Mouse (Mus musculus) liver, adult 2 months (tissue): Measurements from ENCODE around the gene Nbea. TPM values are rescaled to one million over a fixed set of nuclear protein-coding genes. Genes with fewer than 3 reads are reported as not detected.

ENCODE experiments used
- DNase-seq: peaks from one replicate; pipeline ENCODE4 v3.0.0-alpha.2; 2011; ENCODE audit warnings: low read depth, low spot score; ENCODE audit errors: extremely low read depth
- H3K27ac ChIP-seq: fragments of 200-500 bp; replicated peaks from 2 replicates; pipeline ENCODE4 v1.5.1; 2012; ENCODE audit warnings: low read depth, mild to moderate bottlenecking, control low read depth, inconsistent platforms, low read length; ENCODE audit not compliant: insufficient read depth
- H3K27me3 ChIP-seq: fragments of 200-500 bp; 2 replicates; pipeline ENCODE4 v1.6.1; 2012; ENCODE audit warnings: mild to moderate bottlenecking, moderate library complexity, low read length, inconsistent platforms; ENCODE audit not compliant: control insufficient read depth, insufficient read depth
- H3K36me3 ChIP-seq: fragments of 200-500 bp; 2 replicates; pipeline ENCODE4 v1.6.1; 2012; ENCODE audit warnings: low read length, inconsistent platforms; ENCODE audit not compliant: control insufficient read depth, insufficient read depth
- H3K4me1 ChIP-seq: fragments of 200-500 bp; 2 replicates; pipeline ENCODE4 v1.6.1; 2011; ENCODE audit warnings: low read length; ENCODE audit not compliant: control insufficient read depth, insufficient read depth
- H3K4me3 ChIP-seq: fragments of 200-500 bp; 2 replicates; pipeline ENCODE4 v1.5.1; 2011; ENCODE audit warnings: low read depth, mild to moderate bottlenecking, control low read depth, low read length, moderate library complexity; ENCODE audit not compliant: insufficient read depth
- H3K79me2 ChIP-seq: fragments of 200-500 bp; 2 replicates; pipeline ENCODE4 v1.6.1; 2012; ENCODE audit warnings: inconsistent platforms, mild to moderate bottlenecking, low read length, moderate library complexity; ENCODE audit not compliant: control insufficient read depth, insufficient read depth
- H3K9ac ChIP-seq: fragments of 200-500 bp; 2 replicates; pipeline ENCODE4 v1.6.1; 2012; ENCODE audit warnings: low read depth, mild to moderate bottlenecking, control low read depth, inconsistent platforms, low read length
- CTCF ChIP-seq: fragments of 200-500 bp; IDR thresholded peaks from 2 replicates; pipeline ENCODE4 v1.5.1; 2011; ENCODE audit warnings: low read depth, low read length, control low read depth
- POLR2A ChIP-seq: fragments of 200-500 bp; IDR thresholded peaks from 2 replicates; pipeline ENCODE4 v1.6.1; 2011; ENCODE audit warnings: low read length, control low read depth; ENCODE audit not compliant: insufficient read depth; ENCODE audit errors: extremely low read depth
- WGBS: fragments of 180-500 bp; shearing (Covaris S2); methylation state at CpG from one replicate; pipeline ENCODE4 v1.1.7; 2018; 5-methylcytosine and 5-hydroxymethylcytosine counted together
- polyA plus RNA-seq: library from polyadenylated mRNA; depleted of rRNA; stranded (reverse); fragments of >200 nt; gene quantifications from 2 replicates; pipeline ENCODE4 v1.2.3, GENCODE M21; 2012
- total RNA-seq: library from RNA; depleted of rRNA; stranded (reverse); fragments of >200 nt; gene quantifications from 2 replicates; pipeline ENCODE4 v1.2.3, GENCODE M21; 2014

The Nbea gene
- total and polyA plus RNA-seq, 2 experiments, result 0.38 to 1.9 TPM

DNA sequence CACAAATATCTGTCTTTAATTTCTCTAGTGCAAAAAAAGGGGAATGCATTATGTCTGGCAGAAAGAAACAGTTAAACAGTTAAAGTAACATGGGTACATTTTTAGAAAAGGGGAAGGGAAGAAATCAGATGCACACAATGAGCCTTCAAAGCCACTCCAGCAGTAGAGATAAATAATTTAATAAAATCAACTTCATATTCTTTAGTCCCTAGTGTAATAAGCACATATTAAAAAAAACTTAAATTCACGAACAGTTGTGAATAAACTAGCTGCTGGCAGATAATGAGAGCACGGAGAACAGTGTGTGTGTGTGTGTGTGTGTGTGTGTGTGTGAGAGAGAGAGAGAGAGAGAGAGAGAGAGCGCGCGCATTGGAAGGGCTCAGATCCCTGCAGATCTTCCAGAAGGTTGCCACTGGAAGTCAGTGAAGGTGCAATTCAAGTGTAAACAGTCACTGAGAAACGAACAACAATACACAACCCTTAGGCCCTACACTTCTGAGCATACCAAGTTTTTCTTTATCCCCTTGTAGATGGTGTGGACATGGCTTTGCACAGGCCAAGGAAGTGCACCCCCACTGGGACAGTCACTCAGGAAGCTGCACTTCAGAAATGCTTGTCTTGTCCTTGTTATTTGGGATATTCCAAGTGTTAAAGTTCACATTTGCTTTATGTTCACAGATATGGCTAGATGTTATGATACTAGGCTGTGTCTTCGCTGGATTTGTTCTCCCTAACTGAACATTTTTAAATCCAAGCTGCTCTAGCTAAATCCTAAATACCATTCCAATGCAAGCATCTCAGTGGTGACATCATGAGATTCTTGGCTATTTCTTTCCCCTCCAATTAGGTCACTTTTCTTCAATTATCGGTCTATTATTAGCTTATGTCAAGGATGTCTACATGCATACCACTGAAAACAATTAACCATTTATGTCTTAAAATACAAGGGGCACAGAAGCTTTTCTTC is 404.5 kb downstream of the Nbea start:
- Histone ChIP-seq H3K4me1 (peaks cover 3% of the 10 kb centered on the region), H3K27me3 (peaks cover 13% of the 10 kb centered on the region)

DNA sequence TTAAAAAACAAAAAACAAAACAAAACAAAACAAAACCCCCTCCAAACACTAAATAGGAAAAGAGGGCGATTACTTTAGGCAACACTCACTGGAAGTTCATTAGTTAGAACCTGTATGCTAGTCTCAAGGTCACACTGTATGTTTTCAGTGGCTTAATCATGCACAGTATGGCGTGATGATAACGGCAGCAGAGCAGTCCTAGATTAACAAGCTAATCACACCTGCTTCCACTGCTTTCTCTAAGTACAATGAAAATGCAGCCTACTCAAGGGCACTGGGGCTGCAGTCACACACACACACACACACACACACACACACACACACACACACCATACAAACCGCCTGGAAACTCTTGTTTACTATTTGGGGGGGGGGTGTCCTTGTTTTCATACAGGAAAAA is 406.0 kb downstream of the Nbea start:
- Histone ChIP-seq H3K4me1 (no peaks in the 10 kb centered on the region), H3K27me3 (peaks cover 6% of the 10 kb centered on the region; the same call in 1 of the 2 replicates), H3K4me3 (no peak overlapping the region), H3K9ac (no peak overlapping the region), H3K27ac (no peak overlapping the region), H3K36me3 (no peaks in the 10 kb centered on the region), H3K79me2 (no peaks in the 10 kb centered on the region)
- 82% methylated on average over 4 of the region's 4 CpGs for WGBS
- no peak for TF ChIP-seq CTCF
- no peak for TF ChIP-seq POLR2A
- DNase-seq, result no peak

More for the DNA sequence above, 404.5 kb downstream of the Nbea start:
- Histone ChIP-seq H3K27ac (no peak overlapping the region), H3K9ac (no peak overlapping the region), H3K36me3 (no peaks in the 10 kb centered on the region), H3K79me2 (no peaks in the 10 kb centered on the region), H3K4me3 (no peak overlapping the region)
- DNase-seq, result no peak
- WGBS, result 69% methylated on average over 8 of the region's 8 CpGs
- TF ChIP-seq CTCF, result no peak
- no peak for TF ChIP-seq POLR2A

DNA sequence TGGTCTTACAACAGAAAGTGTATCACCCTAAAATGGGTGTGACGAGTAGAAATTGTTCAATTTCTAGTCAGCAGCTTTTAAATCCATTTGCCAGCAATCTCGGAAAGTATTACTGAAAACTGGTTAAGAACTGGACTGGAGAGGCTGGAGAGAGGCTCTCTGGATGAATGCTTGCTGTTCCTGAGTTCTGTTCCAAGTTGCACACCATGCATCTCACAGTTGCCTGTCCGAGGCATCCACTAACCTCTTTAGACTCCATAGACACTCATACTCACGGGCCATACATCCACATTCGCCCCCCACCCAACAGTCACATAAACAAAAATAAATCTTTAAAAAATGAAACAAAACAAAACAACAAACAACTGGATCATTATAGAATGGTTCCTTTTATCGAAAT is 407.7 kb downstream of the Nbea start:
- no peak overlapping the region for H3K4me3 ChIP-seq
- no peak for DNase-seq
- 93% methylated on average over 6 of the region's 6 CpGs for WGBS

DNA sequence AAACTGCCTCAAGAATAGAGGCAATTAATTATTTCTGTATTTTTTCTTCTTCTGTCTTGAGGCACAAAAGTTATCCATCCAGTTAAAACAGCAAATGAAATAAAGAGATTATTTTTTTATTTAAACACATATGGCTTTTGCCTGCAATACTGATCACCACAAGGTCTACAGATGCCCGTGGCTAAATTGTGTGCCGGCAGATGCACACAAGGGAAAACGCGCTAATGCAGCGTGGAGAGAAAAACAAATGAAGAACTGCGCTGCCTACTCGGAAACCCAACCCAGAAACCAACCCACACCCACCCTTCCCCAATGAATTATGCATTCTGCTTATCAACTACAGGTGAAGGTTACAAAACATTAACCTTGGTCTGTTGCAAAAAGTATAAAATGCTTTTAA is 408.3 kb downstream of the Nbea start:
- peaks cover under 1% of the 10 kb centered on the region; the same call in 1 of the 2 replicates for H3K27me3 ChIP-seq
- H3K79me2 ChIP-seq, result no peaks in the 10 kb centered on the region
- TF ChIP-seq POLR2A (no peak), CTCF (no peak)
- DNase-seq, result no peak
- H3K4me3 ChIP-seq, result no peak overlapping the region
- no peak overlapping the region for H3K27ac ChIP-seq
- H3K36me3 ChIP-seq, result no peaks in the 10 kb centered on the region
- H3K9ac ChIP-seq, result no peak overlapping the region
- WGBS, result 87% methylated on average over 7 of the region's 7 CpGs
- H3K4me1 ChIP-seq, result no peaks in the 10 kb centered on the region

More for the DNA sequence above, 407.7 kb downstream of the Nbea start:
- Histone ChIP-seq H3K4me1 (no peaks in the 10 kb centered on the region), H3K27ac (no peak overlapping the region), H3K27me3 (peaks cover 6% of the 10 kb centered on the region; the same call in 1 of the 2 replicates), H3K9ac (no peak overlapping the region), H3K79me2 (no peaks in the 10 kb centered on the region), H3K36me3 (no peaks in the 10 kb centered on the region)
- TF ChIP-seq POLR2A (no peak), CTCF (no peak)

DNA sequence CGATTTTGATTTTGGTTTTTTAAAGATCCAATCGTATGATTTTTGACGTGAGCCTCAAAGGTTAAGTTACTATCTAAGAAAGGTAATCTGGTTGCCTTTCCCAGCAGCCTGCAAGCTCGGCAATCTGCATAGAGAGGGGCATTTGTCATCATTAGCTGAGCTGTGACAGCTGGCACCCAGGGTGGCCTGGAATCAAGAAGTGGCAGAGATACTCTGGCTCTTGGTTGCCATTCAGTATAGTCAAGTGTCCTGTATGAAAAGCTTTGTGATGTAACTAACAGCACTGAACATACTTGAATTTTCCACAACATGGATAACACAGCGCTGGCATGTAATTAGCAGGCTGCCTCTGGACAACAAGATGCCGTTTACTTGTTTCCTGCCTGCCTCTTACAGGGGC is 409.3 kb downstream of the Nbea start:
- DNase-seq, result no peak
- no peaks in the 10 kb centered on the region for H3K79me2 ChIP-seq
- H3K9ac ChIP-seq, result no peak overlapping the region
- TF ChIP-seq POLR2A (no peak), CTCF (no peak)
- WGBS, result 79% methylated on average over 6 of the region's 6 CpGs
- no peaks in the 10 kb centered on the region for H3K36me3 ChIP-seq
- H3K27me3 ChIP-seq, result no peaks in the 10 kb centered on the region
- no peak overlapping the region for H3K4me3 ChIP-seq
- no peak overlapping the region for H3K27ac ChIP-seq
- no peaks in the 10 kb centered on the region for H3K4me1 ChIP-seq

DNA sequence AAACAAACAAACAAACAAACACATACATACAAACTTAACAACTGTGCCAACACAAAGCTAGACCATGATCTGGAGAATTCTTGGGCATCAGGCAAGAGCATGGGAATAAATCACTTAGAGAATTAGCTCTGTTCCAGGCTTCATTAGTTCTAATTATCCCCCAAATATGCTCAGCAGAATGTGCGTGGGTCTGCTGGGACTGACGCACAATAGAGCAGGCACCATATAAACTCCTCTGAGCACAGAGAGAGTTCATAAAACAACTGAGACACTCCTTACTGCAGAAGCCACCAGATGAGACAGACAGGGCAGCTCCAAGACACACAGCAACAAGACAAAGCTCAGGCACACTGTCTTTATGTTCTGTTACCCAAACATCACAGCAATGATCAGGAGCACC is 414.2 kb downstream of the Nbea start:
- DNase-seq, result no peak
- H3K36me3 ChIP-seq, result no peaks in the 10 kb centered on the region
- H3K9ac ChIP-seq, result no peak overlapping the region
- H3K27me3 ChIP-seq, result no peaks in the 10 kb centered on the region
- H3K79me2 ChIP-seq, result no peaks in the 10 kb centered on the region
- no peak overlapping the region for H3K4me3 ChIP-seq
- TF ChIP-seq POLR2A, result no peak
- TF ChIP-seq CTCF, result no peak
- no peaks in the 10 kb centered on the region for H3K4me1 ChIP-seq
- no peak overlapping the region for H3K27ac ChIP-seq
- 97% methylated on average over 2 of the region's 2 CpGs for WGBS
